Mouse (Mus musculus) ES-Bruce4 (cell line): Measurements from ENCODE around the gene Zbtb12.

Experiments
- CTCF ChIP-seq: IDR thresholded peaks from one replicate; pipeline ENCODE4 v1.8.1; 2011; ENCODE audit warnings: low read depth, low read length
- EP300 ChIP-seq: IDR thresholded peaks from 2 replicates; pipeline ENCODE4 v1.6.1; 2011; ENCODE audit warnings: low read depth, low read length; ENCODE audit not compliant: insufficient read depth
- POLR2A ChIP-seq: IDR thresholded peaks from one replicate; pipeline ENCODE4 v1.8.1; 2011; ENCODE audit warnings: low read length; ENCODE audit not compliant: insufficient read depth

DNA sequence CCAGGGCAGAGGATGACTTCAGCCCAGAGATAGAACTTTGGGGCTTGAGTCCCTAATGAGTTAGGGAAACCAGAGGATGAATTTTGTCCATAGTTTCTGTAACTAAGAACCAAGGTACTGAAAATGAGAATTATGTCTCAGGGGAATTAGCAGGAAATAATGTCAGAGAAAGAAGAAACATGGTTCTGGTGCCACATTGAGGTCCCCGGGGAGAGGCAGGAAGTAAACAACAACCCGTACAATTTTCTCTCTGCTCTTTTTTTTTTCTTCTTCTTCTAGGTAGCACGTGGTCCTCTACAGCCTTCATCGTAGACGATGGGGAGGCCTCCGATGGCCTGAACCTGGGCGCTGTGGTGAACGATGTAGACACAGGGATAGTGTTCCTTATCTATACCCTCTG, 53.0 kb downstream of the Zbtb12 start:
- TF ChIP-seq CTCF (no peak), POLR2A (no peak), EP300 (no peak)
